Mouse (Mus musculus) cerebellum, postnatal 4 days (tissue): ENCODE data around the gene Tmem86a.
A peak's percentile ranks its signal among the peaks of the same experiment; 100 is the strongest.
"Not testable (repeated sequence)": the region's sequence is repeated elsewhere in the genome, so short reads cannot be mapped to it uniquely, and the experiment has no call there.

Experiments
- DNase-seq, 2 experiments: peaks; one replicate each; pipeline ENCODE4 v3.0.0; 2022; ENCODE audit warnings: low spot score in 2 of 2, mixed read lengths in 1 of 2

Tmem86a gene

DNA sequence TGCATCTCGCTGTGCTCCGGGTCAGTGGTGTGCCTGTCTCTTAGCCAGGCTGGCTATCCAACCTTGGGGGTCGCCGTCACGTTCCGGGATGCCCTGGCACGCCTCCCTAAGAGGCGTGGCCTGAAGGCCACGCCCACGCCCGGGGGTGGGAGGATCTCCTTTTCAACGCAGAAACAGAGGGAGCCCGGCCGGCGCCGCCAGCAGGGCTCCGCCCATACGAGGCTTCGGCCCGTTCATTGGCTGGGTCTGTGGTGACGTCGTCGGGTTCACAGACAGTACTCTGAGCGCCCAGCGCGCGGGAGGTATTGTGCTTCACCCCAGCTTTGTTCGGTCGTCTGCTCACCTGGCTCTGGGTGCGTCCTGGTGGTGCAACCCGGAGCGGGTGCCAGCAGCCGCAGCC lies at the start of gene Tmem86a:
Gene Tmem86a (plus strand): TSS at position 236 of the 400 bp plus-strand sequence.
- peak; percentile 91 to 96 for DNase-seq

DNA sequence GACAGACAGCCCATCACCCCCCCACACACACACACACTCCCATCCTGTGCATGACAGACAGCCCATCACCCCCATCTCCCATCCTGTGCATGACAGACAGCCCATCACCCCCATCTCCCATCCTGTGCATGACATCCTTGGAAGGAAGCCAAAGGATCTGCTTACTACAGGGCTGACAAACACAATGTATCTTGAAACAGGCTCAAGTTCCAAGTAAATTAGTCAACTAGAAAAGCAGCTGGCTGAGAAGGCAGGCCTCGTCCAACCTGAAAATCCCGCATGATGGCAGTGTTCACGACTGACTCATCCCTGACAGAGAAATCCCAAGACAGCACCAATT lies 49.8 kb upstream of the Tmem86a start:
- DNase-seq = no peak

DNA sequence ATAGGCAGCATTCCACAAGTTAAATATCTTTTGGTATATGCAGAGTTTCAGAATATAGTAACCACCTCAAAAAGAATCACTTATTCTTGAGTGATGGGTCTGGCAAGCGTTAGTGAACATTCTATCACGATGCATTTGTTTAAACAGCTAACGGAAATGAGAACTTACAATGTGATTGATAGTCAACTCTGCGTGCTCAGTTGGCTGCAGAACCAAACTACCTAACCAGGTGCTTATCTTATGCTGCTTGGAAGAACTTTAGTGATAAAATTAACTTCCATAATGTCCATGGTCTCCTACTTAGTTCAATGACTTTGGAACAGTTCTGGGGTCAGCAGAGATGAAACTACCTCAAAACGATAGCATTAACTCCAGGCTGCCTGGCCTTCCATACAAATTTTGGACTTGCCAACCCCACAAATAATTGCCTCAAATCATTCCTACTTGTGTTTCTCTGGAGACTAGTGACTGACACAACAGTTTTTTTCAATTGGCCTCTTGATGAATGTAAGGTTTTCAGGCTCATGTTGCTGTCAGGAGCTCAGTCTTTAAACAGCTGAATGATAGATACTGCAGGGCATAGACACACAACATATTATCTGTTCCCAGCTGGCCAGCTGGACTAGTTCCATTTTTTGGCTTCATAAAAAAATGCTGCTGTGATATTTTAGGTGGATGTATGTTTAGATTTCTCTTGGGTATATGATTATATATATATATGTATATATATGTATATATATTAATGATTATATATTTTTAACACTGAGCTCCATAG lies 49.1 kb upstream of the Tmem86a start:
- DNase-seq = no peak

DNA sequence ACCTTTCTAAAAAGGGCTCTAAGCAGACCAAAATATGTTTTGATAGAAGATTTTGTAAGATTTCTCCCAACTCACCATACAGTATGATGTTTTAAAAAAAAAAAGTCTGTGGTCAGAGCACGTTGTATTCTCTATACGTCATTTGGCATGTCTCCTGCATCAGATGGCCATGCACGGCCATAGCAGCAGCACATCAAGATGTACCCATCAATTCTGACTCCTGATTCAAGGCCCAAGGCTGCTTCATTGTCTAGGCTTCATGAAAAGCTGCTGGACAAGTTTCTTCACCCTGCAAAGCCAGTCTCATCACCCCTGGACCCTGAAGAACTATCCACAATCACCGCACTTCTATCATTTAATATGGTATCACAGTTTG lies 48.5 kb upstream of the Tmem86a start:
- no peak for DNase-seq

DNA sequence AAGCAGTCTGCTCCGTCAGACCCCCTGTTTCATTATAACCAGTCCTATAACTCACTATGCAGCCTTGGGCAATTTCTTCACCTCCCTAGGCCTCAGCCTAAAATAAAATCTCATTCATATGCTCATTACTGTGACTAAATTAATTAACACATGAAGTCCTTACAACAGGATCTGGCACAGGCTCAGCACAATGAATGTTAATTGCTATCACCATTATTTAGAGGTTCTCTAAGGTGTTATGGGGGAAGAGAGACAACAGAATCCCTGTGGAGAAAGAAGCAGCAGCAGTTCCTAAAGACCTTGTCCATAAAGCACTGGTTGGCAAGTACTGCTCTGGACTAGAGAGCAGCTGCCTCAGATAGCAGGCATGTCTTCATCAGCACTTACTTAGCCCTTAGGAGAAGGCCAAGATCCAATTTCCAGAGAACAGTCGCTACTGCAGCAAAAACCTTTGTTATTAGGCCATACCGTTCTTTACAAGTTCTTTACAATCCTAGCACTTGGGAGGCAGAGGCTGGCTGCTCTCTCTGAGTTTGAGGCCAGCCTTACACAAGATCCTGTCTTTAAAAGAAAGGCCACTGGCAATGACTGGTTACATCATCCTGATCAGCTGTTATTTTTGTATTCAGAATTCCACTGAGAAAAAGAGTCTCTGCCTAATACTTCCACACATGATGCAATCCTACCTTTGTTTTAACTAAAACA lies 46.8 kb upstream of the Tmem86a start:
- no peak for DNase-seq

DNA sequence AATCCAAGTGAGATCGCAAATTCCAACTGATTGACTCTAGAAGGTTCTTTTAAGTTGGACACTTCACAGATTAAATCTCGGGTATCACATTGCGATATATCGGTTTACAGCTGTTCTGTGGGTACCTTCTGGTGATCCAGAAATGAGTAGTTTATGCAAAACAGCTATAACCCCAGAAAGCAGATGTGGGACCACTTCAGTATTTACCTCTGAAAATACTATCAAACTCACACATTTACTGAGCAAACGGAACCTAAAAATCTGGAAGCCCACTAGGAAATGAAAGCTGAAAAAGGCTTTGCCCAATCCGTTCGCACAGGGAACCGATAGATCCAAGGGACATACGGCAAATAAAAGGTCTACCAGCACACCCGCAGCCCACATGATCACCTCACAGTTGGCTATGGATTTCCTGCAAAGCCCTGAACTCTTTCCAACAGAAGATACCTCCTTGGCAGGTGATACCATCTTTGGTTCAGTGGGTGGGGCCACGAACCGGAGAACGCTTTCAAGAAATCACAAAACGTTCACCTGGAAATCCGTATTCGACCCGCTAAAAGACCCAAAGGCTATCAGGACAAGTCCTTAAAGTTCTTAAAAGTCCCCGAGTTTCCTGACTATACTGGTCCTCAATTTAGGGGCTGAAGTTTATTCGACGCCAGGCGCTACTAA lies 43.2 kb upstream of the Tmem86a start:
- DNase-seq = no peak

DNA sequence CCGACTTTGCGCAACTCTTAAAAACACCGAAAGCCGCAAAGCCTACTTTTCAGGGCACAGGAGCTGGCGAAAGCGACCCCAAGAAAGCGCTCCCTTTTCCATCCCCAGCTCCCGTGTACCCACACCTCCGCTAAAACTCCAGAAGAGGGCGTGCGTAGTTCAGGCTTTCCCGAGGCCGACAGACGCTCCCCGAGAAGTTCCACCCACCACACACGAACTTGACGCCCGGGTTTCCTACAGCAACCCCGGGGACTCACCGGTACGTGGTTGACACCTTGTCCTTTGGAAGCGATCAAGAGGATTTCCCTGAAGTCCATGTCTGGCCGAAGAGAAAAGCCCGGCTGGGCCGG lies 42.6 kb upstream of the Tmem86a start:
- DNase-seq = no peak

DNA sequence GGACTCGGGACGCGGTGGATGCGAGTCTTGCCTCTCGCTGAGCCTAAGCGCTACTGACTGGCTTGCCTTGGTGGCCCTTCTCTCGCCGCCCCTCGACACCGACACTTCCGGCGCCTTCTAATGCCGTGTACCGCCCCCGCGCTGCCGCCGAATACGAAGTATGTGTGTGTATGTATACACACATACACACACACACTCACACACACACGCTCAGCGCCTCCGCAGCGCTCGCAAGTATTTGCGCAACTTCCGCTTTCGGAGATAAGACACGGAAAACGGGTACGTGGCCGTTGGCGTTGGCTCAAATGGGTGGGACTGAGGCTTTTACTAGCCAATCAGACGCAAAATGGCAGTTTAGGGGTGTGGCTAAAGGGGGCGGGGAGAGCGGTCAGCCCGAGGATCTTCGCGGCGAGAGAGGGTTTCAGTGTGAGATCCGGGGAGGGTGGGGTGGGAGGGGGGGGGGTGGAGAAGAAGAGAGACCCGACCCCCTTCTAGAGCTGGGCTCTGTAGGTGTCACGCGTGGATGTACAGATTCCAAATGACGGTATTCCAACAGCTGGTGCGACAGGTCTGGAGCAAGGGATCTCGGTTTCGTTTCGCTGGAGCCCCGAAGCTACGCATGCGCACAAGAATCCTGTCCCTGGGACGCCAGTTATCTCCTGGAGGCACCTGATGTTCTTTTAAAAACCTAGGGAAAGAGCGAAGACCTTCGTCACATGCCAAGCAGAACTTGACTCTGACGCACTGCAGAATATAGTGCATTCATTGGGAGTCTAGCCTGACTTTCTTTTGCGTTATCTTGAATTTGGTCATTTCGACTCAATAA lies 42.0 kb upstream of the Tmem86a start, which contains the start of gene Spty2d1:
Gene Spty2d1 (minus strand): TSS at position 244 of the 826 bp plus-strand sequence.
- peak; percentile 94 to 99 for DNase-seq

DNA sequence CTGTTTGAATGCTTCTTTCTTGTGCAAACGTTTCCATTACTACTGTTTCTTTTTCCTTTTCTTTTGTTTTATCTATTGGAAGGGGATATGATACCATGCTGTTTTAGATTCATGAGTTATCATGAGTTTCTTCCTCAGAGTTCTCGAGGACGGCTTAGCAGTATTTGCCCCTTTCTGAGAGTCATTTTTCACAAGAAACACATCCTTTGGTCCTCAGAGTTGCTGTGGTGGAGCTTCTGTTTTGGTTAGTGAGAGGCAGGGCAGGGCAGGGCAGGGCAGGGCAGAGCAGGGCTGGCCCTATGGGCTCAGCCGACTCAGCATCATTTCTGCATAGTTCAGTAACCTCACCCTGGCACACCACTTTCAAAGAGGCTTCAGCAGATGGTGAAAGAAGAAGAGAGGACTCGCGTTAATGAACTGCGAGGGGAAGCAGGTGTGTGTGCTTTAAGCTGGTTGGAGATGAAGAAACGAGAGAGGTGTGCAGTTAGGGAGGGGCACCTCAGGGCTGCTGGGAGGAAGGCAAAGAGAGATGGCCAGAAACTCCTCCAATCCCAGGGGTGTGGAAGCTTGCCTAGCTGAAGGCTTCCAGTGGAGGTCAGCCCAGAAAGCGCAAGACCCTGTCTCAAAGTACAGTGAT lies 37.2 kb upstream of the Tmem86a start:
- no peak for DNase-seq

DNA sequence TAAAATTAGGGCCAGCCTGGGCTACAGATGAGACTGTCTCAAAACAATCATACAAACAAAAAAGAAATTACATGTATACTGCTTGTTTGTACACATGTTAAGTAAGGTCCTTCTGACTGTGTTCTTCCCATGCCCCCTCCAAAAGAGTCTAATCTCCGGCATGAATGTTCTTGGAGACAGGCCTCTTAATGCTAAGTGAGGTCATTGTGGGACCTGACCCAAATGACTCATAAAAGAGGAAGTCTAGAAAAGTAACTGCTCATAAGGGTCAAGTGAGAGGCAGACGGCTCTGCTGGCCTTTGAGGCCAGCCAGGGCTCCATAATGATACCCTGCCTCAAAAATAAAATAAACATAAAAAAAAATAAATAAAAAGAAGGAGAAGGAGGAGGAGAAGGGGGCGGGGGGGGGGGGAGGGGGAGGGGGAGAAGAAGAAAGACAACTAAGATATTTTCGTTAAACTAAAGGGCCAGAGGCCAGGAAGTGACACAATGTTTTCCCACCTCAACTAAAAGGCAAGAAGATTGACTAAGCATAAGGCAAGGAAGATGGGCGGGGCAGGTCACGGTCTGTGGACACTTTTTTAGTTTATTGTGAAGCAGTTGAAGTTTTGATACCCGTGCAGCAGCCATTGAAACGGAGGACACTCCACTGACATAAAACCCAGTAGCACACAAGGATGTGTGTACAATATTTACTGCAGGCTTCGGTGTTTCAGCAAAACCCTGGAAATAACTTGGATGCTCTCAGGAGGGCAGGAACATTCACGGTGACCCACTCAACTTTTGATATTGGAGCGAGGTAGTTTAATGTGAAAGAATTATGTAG lies 35.6 kb upstream of the Tmem86a start:
- DNase-seq = no peak

DNA sequence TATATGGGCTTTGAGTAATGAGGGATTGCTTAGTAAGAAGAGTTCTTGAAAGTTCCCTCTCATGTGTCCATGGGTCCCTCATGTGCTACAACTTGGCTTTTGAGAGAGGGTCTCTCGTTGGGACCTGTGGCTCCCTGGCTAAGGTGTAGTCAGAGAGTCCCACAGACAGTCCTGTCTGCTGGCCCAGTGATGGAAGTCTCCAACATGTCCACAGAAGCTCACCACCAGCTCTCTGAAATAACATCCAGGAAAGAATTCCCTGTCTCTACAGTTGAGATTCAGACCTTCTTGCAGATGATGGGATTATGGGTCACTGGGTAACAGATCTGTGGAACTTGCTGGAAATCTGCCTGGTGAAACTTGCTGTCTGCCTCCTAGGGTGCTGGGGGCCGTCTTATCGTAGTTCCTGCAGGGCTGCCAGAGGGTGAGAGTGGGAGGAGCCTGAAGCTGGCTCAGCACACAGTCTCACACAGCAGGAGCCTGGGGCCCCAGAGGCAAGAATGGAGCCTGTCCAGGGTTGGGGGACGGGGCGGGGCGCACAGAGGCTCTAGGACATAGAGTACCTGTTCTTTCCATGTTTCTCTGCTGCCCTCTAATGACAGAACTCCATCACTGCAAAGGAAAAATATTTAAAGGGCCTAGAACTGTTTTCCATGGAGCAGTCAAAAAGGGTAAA lies 34.9 kb upstream of the Tmem86a start:
- DNase-seq = peak in 1 of 2 experiments; percentile 74

DNA sequence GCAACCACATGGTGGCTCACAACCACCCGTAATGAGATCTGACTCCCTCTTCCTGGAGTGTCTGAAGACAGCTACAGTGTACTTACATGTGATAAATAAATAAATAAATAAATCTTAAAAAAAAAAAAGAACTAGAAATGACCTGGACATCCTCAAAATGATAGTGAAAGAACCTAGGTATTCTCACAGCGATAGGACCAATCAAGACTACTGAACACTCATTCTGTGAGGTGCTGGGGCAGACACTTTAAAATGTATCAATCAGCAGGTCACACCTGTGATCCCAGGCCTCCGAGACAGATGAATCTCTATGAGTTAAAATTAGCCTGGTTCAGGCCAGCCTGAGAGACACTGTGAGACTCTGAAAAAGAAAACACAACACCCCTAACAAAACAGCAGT lies 33.8 kb upstream of the Tmem86a start:
- no peak for DNase-seq

DNA sequence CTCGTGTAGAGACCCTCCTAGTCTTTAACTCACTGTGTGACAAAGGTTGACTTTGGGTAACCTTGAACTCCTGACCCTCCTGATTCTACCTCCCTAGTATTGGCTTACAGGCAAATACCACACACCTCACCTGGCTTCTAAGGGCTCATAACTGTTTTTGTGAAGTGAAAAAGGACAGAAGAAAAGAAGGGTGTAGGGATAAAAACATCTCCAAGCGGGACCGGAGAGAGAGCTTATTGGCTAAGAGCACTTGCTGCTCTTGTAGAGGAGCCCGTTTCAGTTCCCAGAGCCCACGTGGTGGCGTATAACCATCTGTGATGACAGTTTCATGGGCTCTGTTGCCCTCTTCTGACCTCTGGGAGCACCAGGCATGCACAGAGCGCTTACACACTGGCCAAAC lies 33.3 kb upstream of the Tmem86a start:
- DNase-seq = no peak

DNA sequence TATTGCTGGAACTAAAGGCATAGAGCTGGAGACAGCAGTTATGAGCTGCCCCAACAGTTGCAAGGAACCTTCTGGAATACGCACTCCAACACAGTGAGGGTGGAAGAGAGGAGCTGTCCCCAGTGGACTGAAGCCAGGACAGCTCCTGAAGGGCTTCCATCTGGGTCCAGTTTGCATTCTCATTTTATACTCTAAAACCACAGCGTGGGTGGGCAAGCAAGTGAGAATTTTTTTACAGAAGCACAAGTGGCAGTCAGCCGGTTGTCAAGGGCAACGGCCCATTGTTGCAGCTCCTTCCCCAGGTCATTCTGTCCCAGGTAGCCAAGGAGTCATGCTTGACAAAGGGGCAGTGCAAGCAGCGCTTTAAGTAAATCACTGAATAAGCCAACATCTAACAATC lies 30.8 kb upstream of the Tmem86a start:
- no peak for DNase-seq

DNA sequence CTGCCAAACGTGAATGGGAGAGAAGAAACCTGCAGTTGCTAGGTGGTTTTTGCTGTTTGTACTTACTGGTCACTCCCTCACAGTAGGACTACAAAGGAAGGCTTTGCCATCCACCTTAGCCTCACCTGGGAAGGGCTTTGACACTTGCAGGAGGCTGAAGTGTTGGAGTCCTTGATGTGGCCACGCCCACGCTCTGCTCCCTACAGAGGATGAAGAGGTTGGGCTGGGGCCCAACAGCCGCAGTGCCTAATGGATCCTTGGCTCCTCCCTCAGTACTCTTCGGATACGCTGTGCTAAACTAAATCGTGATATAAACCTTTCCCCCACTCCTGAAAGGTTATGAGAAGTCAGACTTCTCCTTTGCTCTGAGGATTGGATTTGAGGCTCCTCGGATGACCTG lies 29.4 kb upstream of the Tmem86a start:
- no peak for DNase-seq

DNA sequence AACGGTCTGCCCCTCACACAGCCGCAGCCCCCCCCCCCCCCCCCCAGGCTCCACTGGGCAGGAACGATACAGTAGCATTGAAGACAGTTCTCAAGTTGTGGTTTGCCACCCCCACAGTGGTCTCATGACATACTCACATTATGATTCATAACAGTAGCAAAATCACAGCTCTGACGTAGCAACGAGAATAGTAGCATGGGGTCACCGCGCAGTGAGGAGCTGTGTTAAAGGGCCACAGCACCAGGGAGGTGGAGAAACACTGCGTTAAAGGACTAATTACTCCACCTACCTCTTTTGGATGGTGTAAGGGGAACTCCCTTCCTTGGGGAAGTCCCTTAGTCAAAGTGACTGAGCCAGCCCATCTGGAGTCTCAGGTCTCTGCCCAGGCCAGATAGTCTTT lies 27.9 kb upstream of the Tmem86a start:
- DNase-seq = no peak

DNA sequence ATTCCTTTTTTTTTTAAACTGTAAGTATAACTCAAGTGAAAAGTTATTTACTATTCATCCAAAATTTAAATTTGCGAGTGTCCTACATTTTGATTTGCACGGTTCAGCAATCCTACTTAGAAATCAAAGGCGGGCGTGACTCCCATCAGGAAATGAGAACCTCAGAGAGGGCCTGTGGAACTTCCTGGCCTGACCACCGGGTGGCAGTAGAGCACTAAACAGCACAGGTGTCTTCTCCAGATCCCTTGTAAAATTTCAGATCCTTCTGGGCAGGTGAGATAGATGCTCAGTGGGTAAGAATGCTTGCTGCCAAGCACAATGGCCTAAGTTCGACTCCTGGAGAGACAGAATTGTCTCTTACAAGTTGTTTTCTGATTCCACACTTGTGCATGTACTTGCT lies 26.9 kb upstream of the Tmem86a start:
- peak; percentile 86 for DNase-seq

DNA sequence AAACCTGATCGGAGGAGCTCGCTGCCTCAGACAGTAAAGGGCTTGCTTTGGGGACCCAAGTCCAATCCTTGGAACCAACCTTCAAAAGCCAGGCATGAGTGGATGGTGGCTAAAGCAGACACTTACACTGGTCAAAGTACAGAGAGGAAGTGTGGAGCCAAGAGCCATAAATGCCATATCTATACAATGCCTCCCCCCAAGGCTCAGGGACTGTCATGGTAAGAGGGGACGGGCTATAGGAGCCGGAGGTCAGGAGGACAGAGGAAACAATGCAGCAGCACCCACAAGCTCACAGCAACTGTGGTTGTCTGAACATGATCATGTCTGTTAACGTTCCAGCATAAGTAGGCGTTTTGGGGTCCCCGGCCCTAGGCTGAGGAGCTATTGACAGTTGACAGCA lies 25.9 kb upstream of the Tmem86a start:
- DNase-seq = no peak

DNA sequence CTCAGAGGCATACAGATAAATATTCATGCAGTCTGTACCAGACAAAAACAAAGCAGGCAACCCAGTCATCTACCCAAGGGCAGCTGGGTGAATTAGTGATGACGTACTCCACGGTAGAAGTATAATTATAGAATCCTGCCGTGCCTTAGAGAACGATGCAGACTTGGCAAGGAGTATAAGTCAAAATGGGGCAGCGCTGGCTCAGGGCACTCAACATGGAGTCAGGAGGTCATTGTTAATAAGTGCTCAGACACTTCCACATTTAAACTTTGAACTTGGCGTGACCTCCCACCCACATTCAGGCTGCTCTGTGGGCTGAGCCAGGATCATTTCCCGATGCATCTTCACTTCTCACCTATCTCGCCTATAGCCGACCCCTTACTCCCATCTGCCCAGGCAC lies 25.0 kb upstream of the Tmem86a start:
- no peak for DNase-seq

DNA sequence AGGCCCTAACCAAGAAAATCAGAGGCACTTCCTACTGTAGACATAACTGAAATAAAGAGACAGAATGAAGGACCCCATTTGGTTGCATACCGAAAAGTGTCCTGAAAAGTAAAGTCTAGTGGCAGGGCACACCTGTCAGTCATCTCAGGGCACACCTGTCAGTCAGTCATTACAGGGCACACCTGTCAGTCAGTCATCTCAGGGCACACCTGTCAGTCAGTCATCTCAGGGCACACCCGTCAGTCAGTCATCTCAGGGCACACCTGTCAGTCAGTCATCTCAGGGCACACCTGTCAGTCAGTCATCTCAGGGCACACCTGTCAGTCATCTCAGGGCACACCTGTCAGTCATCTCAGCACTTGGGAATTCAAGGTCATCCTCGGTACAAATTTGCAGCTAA lies 23.5 kb upstream of the Tmem86a start:
- not testable (repeated sequence) for DNase-seq
